Mouse (Mus musculus) heart, adult 11 months (tissue): ENCODE measurements around the gene Foxl1.

Experiments
- DNase-seq: peaks from one replicate; pipeline ENCODE4 v3.0.0; 2022

The Foxl1 gene

GRCm38 (mm10) chr8:121127756-121128375 lies at the start of gene Foxl1:
Foxl1 (plus strand) TSS chr8:121127940.
- DNase-seq, result peak; percentile 86

- DNase-seq, result no peak
These were observed 49.0 kb upstream of the Foxl1 start for GRCm38 (mm10) chr8:121078721-121079120.

GRCm38 (mm10) chr8:121079201-121079600 lies 48.5 kb upstream of the Foxl1 start:
- DNase-seq, result no peak

GRCm38 (mm10) chr8:121079944-121080343 lies 47.8 kb upstream of the Foxl1 start:
- DNase-seq, result no peak

GRCm38 (mm10) chr8:121080361-121081090 lies 47.2 kb upstream of the Foxl1 start:
- DNase-seq, result no peak

- no peak for DNase-seq
These were observed 46.3 kb upstream of the Foxl1 start for GRCm38 (mm10) chr8:121081398-121081797.

GRCm38 (mm10) chr8:121082218-121083092 lies 45.3 kb upstream of the Foxl1 start:
- DNase-seq, result no peak

GRCm38 (mm10) chr8:121083093-121083935 lies 44.4 kb upstream of the Foxl1 start:
- peak; percentile 98 for DNase-seq

- DNase-seq, result no peak
These were observed 43.9 kb upstream of the Foxl1 start for GRCm38 (mm10) chr8:121083936-121084209.

- DNase-seq, result no peak
These were observed 43.4 kb upstream of the Foxl1 start, which contains the start of gene Foxf1 for GRCm38 (mm10) chr8:121084210-121084951. Foxf1 (plus strand) TSS chr8:121084386.

GRCm38 (mm10) chr8:121085011-121085410 lies 42.7 kb upstream of the Foxl1 start:
- DNase-seq, result no peak

- no peak for DNase-seq
These were observed 42.2 kb upstream of the Foxl1 start for GRCm38 (mm10) chr8:121085561-121085960.

GRCm38 (mm10) chr8:121086004-121086900 lies 41.5 kb upstream of the Foxl1 start:
- DNase-seq, result no peak

GRCm38 (mm10) chr8:121088281-121088680 lies 39.5 kb upstream of the Foxl1 start:
- no peak for DNase-seq

GRCm38 (mm10) chr8:121088871-121089630 lies 38.7 kb upstream of the Foxl1 start:
- no peak for DNase-seq

- no peak for DNase-seq
These were observed 37.9 kb upstream of the Foxl1 start for GRCm38 (mm10) chr8:121089631-121090380.

- DNase-seq, result no peak
These were observed 37.0 kb upstream of the Foxl1 start for GRCm38 (mm10) chr8:121090716-121091115.

GRCm38 (mm10) chr8:121092141-121092540 lies 35.6 kb upstream of the Foxl1 start:
- no peak for DNase-seq

- DNase-seq, result peak; percentile 96
These were observed 35.1 kb upstream of the Foxl1 start for GRCm38 (mm10) chr8:121092627-121093026.
